Mouse (Mus musculus) thymus, postnatal 36 days (tissue): ENCODE data around the gene Neo1.
"Not testable (repeated sequence)": the region's sequence is repeated elsewhere in the genome, so short reads cannot be mapped to it uniquely, and the experiment has no call there.

Experiments
- DNase-seq, 2 experiments: peaks; one replicate each; pipeline ENCODE4 v3.0.0; 2022; ENCODE audit warnings: mixed read lengths in 2 of 2

The Neo1 gene

DNA sequence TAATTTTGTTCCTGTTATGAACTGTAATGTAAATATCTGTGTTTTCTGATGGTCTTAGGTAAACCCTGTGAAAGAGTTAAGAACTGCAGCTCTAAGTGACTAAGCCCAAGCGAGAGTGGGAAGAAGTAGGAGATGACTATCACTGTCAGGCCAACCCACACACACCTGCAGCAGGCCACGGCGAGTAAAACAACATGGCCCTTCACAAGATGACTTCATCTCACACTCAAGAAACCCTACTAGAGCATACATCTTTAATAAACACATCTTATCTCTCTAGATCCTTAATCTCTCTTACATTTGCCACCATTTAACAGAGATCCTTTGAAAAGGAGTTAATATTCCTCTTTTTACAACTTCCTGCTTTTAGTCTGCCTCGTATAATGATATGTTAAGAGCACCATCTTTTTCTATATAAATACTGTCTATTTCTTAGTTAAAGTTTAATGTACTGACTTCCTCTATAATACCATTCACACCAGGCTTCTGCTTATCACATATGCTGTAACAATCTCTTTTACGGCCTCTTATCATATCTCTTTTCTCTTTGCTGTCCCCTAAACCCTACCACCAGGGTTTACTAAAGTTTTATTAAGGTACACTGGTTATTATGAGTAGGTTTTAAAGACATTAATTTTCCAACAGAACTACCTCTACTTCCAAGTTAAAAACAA is 46.8 kb downstream of the Neo1 start:
- no peak for DNase-seq

DNA sequence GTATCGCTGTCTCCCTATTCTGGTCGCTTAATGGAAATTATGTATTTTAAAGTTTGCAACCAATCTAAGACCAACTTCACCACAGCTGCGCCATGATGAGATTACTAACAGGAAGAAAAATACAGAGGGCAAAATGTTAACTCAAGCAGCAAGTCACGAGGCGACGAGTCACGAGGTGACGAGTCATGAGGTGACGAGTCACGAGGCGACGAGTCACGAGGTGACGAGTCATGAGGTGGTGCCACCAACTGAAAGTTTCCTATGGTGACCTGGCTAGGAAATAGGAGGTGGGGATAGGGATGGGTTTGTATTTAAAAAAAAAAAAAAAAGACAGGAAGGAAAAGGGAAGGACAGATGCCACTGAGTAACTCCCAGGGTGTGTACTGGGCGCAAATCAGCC is 57.2 kb downstream of the Neo1 start:
- DNase-seq, result no peak

DNA sequence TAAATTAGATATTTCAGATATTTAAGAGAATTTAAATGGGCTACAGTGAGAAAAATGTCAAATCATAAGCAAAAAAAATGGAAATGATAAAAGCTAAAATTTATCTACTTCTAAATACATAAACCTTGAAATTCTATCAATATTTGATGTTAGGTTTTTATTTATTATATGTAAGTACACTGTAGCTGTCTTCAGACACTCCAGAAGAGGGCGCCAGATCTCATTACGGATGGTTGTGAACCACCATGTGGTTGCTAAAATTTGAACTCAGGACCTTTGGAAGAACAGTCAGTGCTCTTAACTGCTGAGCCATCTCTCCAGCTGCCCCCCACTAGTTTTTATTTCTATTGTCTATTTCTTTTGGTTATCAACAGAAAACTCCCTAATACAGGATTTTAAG is 65.1 kb downstream of the Neo1 start:
- not testable (repeated sequence) for DNase-seq

DNA sequence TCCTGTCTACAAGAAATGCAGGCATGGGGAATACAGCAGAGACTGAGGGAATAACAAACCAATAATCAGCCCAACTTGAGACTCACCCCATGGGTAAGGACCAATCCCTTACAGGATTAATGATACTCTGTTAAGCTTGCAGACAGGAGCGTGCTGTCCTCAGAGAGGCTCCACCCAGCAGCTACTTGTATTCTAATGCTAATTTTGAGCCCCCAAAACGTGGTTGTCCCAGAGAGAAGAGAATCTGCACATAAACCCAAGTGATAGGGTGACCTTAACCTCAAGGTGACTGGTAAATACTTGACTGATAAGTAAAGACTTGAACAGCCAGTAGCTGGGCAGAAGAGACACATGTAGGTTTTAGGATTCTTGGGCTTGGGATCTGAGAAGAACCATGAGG is 68.9 kb downstream of the Neo1 start:
- DNase-seq, result no peak

DNA sequence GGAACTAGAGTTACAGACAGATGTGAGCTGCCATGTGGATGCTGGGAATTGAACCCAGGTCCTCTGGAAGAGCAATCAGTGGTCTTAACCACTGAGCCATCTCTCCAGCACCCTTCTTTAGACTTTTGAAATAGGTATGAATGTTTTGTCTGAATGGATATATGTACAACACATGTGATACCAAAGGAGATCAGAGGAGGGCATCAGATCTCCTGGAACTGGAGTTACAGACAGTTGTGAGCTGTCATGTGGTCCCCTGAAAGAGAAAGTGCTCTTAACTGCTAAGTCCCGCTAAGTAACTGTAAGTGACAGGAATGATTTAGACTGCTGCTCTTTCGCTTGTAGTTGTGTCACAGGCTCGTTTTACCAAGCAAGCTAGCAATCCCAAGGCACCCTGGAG is 80.7 kb downstream of the Neo1 start:
- DNase-seq, result no peak

DNA sequence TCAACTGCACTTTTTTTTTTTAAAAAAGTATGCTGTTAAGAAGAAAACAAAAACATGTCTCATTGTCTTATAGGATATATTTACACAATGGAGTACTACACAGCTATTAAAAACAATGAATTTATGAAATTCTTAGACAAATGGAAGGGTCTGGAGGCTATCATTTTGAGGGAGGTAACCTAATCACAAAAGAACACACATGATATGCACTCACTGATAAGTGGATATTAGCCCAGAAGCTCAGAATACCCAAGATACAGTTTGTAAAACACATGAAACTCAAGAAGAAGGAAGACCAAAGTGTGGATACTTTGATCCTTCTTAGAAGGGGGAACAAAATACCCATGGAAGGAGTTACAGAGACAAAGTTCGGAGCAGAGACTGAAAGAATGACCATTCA is 90.3 kb downstream of the Neo1 start:
- not testable (repeated sequence) for DNase-seq

DNA sequence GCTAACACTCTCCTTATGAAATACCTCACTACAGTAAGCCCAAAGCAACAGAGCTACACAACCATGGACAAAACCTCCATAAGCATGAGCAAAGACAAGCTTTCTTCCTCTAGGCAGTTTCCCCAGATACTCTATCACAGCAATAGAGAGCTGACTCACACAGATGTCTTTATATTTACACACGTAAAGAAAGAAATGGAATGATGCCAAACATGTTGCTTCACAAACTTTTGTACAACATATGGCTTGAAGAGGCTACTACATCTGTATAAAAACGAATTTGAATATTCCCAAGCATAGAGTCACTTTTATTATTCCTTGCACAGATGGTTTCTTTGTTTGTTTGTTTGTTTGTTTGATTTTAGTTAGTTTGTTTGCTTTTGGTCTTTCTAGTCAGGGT is 101.5 kb downstream of the Neo1 start:
- no peak for DNase-seq

DNA sequence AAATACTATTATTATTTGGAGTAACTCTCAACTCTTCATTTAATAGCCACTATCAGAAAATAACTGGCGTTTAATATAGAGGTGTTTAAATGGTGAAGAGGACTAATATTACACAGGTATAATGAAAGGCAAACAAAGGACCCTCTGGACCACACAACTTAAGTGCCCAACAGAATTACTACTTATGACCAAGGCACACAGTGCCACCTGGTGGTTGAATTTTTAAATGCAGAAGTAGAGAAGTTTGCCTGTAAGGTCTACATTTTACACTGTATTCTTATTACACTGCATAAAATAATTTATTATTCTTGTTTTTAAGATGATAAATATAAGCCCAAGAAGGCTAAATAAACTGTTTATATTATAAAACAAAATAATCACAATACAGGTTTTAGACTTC is 108.1 kb downstream of the Neo1 start:
- no peak for DNase-seq

DNA sequence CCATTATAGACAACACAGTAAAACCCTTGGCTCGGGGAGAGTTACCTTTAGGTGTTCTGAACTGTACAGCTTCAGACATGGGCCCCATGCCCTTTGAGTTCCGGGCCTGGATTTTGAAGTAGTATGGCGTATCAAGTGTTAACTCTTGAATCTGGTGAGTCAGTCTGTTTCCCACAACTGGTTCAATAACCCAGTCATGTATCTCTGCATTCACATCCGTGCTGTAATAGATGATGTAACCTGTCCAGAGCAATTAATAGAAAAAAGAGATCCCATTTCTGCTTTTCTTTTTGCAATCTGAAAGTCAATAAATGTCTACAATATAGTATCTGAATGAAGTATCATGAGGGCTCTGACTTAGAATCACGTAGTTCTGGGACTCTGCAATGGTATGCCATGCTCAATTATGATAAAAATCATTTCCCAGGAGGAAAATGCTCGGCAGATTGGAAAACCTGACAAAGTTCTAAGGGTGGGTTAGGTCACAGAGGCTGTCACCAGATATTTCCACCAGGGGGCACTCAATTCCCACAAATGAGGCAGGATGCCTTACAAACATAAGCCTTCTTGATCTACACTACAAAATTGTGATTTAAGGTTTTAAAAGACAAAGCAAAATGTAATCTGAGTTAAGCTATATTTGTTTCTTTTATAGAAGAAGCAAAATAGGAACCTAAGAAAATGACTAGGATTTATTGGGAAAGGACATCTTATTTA is 133.2 kb downstream of the Neo1 start:
- peak; percentile 7 to 19 for DNase-seq

DNA sequence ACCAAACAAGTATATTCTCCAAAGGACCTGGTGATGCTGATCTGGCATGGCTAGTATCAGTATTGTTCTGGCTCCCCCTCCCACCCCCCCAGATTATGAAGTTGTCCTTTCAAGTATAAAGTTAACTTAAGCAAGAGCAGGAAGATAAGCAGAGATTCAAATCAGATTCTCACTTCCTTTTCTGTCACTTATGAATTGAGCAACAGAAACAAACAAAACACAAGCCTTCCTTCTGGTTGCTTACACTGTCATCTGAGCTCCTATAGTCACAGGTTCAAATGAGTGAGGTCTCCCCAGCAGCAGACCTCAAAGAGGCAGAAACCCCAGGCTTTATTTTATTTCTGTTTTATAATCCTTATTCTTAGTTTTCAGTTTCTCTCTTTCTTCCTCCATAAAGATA is 136.6 kb downstream of the Neo1 start:
- DNase-seq, result no peak

DNA sequence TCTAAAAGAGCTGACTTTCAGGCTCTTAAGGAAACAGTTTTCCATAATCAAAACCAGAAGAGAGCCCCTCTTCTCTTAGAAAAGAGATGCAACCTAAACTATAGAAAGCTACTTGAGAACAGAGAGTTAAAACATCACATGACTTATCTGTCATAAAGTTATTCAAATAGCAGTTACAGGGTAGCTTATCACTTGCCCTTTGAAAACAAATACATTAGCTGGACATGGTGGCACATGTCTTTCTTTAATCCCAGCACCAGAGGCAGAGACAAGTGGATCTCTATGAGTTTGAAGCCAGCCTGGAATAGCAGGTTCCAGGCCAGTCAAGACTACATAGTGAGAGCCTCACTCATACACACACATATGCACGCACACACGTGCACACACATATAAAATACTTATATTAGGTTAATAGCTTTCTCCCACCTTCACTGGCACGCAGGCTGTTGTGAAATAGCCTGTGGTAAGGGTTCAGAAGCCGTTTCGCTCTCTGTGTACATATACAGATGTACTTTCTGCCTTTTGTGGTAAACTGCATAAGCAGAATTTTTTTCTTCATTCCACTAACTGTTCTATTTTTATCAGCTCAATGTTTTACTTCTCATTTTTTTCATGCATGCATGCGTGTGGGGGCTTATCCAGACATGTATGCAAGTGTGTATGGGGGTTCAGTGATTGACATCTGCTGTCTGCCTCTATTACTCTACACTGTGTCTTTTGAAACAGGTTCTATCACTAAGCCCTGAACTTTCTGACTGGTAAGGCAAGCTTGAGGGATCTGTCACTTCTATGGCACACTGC is 144.2 kb downstream of the Neo1 start:
- DNase-seq, result no peak

DNA sequence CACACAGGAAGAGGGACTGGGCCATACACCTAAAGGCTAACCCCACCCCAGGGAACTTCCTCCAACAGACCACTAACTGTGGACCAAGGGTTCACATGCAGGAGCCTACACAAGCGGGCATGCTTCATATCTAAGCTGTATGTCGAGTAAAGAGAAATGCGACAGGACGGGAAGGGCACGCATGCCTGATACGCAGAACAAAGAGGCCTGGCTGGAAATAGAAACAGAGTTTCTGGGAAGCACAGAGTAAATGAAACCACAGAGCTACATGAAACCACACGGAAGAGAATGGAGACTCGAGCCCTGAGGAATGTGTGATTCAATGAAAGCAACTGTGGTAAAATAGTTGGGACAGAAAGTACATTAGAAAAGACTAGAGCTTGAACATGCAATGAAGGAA is 145.3 kb downstream of the Neo1 start:
- no peak for DNase-seq

DNA sequence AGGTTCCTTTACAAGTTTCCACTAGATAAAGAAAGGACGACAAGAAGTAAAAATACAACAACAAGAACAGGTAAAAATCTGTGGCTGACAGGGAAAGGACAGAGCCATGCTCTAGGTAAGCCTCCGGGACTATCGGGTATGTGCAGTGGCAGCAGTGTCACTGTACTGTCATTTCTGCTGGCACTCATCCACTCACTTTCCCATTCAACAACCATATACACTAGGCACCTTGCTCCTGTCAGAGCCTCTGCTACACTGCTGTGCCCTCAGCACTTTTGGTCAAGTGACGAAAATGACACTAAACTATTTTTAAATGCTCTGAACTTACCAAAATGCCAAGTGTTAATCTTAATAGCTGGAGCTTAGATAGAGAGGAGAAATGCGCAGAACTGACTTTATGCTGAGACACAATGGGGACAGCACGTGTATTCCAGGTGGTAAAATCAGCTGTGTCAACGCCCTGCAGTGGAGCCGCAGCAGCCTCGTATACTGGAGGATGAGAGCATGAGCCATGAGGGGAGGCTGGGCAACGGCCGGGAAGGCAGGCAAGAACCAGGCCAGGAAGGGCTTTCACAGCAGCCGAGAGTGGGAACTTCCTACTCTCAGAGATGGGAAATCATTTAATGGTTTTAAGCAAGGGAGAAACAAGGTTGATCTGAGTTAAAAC is 146.3 kb downstream of the Neo1 start:
- no peak for DNase-seq

DNA sequence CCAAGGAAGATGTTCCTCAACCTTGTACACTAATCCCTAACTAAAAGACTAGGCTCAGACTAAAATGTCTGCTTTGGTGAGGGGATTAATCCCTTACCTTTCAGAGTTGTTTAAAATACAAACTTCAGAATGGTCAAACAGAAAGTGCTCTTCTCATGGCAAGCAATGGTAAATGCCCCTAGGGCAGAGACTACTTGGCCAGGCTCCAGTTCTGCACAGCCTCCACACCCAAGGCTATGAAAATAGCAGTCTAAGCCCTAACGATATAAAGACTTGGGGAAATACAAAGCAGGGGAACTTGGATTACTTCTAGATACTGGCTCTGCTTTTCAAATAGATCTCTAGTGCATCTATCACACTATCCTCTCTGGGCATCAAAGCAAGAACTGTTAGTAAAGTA is 153.6 kb downstream of the Neo1 start:
- DNase-seq, result no peak

DNA sequence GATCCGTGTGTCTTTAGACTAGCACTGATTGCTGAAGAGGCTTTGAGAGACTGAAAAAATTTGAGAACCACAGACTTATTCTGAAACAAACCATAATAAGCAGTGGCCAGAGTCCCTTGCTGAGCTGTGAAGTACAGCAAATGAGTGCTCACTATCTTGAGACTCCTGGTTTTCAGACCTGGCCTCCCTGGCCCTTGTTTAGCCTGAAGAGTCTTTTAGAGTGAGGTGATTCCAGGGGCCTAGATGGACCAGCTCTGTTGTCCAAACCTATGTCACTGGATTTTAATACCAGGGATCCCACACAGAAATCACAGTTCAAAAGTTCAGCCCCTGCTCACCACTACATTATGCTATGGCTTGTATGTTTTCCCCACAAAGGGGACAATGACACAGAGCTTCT is 156.4 kb downstream of the Neo1 start:
- no peak for DNase-seq

DNA sequence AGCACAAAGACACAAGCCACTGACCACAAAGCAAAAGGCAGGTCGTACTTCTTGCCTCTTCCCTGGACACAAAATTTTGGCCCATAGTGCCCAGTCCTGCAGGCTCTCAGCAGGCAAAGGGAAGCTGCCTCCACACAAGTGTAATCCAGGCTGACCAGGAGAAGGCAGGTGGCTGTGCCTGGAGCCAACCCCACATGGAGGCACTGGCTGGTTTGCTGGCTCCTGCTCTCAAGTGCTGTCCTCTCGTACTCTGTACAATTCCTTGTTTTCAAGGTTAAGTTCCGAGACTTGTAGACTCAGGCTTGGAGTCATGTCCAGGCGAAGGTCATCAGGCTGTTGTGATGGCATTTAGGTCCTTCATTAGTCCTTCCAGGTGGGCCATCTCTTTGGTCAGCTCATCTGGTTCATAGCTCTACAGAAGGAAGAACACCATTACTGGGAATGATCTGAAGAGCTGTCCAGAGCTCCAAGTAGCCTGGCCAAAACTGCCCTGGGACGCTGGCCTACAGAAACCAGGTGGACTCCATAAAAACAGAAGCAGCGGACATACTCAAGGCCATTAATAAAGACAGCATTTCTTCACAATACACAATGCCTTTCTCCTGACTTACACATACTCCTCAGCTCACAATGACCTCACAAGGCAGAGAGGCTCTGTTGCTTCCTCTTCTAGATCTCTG is 159.2 kb downstream of the Neo1 start:
- no peak for DNase-seq

DNA sequence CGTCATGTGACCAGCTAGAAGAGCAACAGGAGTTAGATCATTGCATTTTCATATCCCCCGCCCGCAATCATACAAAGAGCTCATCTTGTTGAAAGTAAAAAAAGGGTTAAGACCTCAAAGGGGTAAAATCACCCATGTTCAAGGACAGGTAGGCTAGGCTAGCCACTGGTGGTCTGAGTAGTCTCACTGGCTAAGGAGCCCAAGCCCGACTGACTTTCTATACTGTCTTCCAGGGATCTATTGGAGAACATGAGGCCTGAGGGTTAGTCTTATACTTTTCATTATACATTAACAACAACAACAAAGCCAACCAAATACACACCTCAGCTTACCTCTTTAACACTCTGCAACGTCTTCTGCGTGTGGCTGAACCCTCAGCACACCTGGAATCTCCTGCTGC is 160.8 kb downstream of the Neo1 start:
- no peak for DNase-seq

DNA sequence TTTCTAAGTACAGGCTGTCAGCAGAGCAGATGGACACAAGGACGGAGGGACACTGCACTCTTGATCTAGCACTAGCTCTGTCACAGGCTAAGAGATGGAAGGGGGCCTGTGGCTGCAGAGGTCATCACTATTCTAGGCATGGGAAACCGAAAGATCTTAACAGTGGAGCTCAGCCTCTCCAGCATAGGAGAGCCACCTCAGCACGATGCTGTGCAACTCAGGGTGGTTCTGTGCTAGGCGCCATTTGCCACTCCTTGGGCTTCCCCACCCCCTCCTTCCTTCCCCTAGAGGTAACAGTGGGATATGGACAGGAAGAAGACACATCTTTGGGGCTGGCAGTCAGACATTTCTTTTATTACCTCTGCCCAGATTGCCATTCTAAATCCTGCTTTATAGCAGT is 161.9 kb downstream of the Neo1 start:
- DNase-seq, result no peak

DNA sequence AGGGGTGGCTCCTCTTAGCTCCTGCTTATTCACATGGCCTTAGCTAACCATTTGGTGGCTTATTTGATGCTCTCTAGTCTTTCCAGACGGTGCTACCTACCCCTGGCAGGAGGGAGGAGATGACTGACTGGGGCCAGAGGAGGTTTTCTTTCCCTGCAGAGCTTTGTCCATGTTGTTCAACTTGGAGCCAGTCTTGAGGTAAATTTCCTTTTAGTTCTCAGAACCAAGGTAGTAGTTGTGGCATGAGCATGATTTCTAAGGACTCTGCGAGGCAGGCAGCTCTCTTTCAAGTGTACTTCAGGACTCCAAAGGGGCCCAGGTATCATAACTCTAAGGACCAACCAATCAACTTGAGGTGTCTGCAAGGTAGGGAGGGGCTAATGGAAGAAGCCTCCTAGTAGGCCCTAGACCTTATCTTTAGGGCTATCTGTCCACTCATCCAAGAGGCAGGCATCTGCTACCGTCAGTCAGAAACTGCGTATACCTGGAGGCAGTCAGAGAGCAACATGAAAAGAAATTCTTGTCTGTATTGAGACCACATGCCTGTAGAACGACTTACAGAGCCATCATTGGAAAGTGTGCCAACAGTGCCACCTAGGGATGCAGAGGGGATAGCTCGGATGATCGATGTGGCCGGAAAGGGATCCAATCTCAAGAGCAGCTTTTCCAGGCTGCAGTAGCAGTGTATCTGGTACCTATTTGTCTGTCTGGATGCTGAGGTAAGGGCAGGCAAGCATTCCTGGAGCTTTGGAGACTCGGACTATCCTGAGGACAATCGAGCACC is 162.5 kb downstream of the Neo1 start:
- DNase-seq, result peak; percentile 40 to 41

DNA sequence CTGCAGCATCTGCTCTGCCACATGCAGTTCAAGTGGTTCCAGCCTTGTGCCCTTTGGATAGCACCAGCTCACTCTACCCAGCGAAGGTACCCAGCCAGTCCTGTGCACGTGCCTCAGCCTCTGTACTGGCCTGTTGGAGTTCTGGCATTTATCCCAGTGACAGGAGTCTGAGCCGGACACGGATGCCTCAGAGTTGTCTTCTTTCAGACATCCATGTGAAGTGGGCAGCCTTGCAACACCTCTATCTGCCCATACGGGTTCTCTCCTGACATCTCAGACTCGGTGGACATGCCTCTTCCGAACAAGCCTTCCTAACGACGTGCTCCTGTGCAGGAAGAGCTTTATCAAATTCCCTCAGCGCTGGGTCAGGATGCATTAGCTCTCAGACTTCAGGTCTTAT is 165.1 kb downstream of the Neo1 start:
- no peak for DNase-seq

DNA sequence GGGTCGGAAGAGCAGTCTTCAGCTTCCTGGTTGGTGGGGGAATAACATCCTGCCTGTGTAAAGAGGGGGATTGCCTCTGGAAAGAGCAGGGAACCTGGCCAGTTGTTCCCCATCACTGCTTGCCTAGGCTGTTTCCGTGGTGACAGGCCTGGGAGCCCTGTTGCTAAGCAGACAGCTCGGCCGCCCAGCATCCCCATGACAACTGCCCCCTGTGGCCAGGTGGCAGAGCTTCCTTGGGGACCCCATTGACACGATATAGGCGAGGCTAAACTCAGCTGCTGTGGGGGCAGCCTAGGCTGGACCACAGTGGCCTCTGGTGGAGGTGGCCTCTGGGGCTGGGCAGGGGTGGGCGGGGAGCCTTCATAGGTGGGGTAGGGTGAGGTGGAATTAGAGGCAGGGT is 172.4 kb downstream of the Neo1 start:
- no peak for DNase-seq

DNA sequence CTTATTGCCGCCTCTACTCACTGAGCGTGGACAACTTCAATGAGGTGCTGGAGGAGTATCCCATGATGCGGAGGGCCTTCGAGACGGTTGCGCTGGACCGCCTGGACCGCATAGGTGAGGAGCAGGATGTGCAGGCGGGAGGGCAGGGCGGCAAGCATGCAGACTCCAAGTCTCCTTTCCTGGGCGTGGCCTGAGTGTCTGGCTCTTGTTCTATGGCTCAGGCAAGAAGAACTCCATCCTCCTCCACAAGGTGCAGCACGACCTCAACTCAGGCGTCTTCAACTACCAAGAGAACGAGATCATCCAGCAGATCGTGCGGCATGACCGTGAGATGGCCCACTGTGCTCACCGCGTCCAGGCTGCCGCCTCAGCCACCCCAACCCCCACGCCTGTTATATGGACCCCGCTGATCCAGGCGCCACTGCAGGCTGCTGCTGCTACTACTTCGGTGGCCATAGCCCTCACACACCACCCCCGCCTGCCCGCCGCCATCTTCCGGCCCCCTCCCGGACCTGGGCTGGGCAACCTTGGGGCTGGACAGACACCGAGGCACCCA is 177.1 kb downstream of the Neo1 start:
- DNase-seq, result no peak
